Mouse (Mus musculus): Measurements from ENCODE around the gene Actr3b. TPM values are rescaled to one million over a fixed set of nuclear protein-coding genes. Genes with fewer than 3 reads are reported as not detected.

Gene Actr3b
- total RNA-seq, 2 experiments from 2014 or later, result 1.7 to 6.6 TPM

- DNase-seq, result no peak
- intact Hi-C loops (cut with DNase I), result no loop called here
Observed at GRCm38 (mm10) chr5:25877281-25877680, 117.5 kb downstream of the Actr3b start.

GRCm38 (mm10) chr5:25877996-25878395, 118.2 kb downstream of the Actr3b start:
- DNase-seq, result no peak
- intact Hi-C loops (cut with DNase I), result no loop called here

- intact Hi-C loops (cut with DNase I), result no loop called here
Observed at GRCm38 (mm10) chr5:25886708-25887107, 126.9 kb downstream of the Actr3b start.

GRCm38 (mm10) chr5:25889746-25890382, 130.1 kb downstream of the Actr3b start:
- intact Hi-C loops (cut with DNase I), result no loop called here
- DNase-seq, result no peak

More at GRCm38 (mm10) chr5:25886708-25887107, 126.9 kb downstream of the Actr3b start:
- DNase-seq, result no peak

DNA sequence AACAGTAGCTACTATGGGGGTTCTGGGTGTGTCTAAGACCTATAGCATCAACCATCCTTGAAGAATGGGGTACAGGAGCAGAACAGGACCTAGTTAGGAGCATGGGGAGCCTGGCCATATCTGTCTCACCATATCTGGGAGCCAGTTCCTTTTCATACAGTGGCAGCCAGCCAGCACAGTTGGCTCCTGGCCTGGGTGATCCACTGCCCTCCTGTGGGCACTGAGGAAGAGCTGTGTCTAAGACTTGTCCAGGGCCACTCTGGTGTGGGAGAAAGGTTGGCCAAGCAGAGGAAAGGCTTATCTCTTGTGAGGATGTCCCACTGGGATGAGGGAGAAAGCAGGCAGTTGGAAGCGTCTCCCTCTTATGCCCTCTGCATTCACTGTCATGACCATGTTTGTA, 131.5 kb downstream of the Actr3b start:
- intact Hi-C loops (cut with DNase I), result no loop called here
- DNase-seq, result no peak

Other genes starting within 250 kb of the Actr3b start
- gene Cct8l1, start 243.9 kb upstream of the Actr3b start, total RNA-seq (2021), result under 1 TPM in 1 of 2 experiments, not detected in 1; 0.13 TPM
- 1 to 10 TPM; 2.5 to 2.9 TPM for gene Xrcc2, start 54.2 kb upstream of the Actr3b start, total RNA-seq (2021)
- gene Gm21663, start 182.4 kb downstream of the Actr3b start, total RNA-seq (2021), result not detected
- not detected for gene Gm21671, start 194.4 kb downstream of the Actr3b start, total RNA-seq (2021)
- gene Gm21680, start 212.7 kb downstream of the Actr3b start, total RNA-seq (2021), result not detected
- not detected for gene Gm21698, start 228.7 kb downstream of the Actr3b start, total RNA-seq (2021)
- not detected for gene Gm1979, start 244.8 kb downstream of the Actr3b start, total RNA-seq (2021)

Measured in gastrocnemius, postnatal 36 days (tissue).